Mouse (Mus musculus): ENCODE measurements at regions not wholly inside any gene's neighbourhood (a gene's known extent, or its start where the extent isn't known, plus 50 kb on each side); places are given as distances from the start of the nearest gene placed in this dataset. TPM values are rescaled to one million over a fixed set of nuclear protein-coding genes. Genes with fewer than 3 reads are reported as not detected.

Small RNAs in the stretch of these regions (microRNA-seq; reads per million reads assigned to microRNA genes)
- not detected for gene Gm24275
